Mouse (Mus musculus) kidney, adult 10 weeks (tissue): ENCODE results near the gene Gipc3. TPM values are rescaled to one million over a fixed set of nuclear protein-coding genes. Genes with fewer than 3 reads are reported as not detected.

Source experiments
- polyA plus RNA-seq: library from polyadenylated mRNA; stranded (reverse); fragments of 350-450 nt; fragmentation: Illumina TruSeq; extraction: RNeasy Lipid Tissue Mini Kit (QIAGEN cat#74804); gene quantifications from one replicate; pipeline ENCODE4 v1.2.3, GENCODE M21; 2014; ENCODE audit warnings: low read depth, low replicate concordance

Gene Gipc3
- polyA plus RNA-seq, 1 experiment from 2014 or later: not detected

Other genes starting within 250 kb of the Gipc3 start
- gene Creb3l3, start 244.4 kb downstream of the Gipc3 start, polyA plus RNA-seq: not detected
- 2.1 TPM for gene Map2k2, start 237.4 kb downstream of the Gipc3 start, polyA plus RNA-seq
- 8.1 TPM for gene Zbtb7a, start 208.0 kb downstream of the Gipc3 start, polyA plus RNA-seq
- gene Pias4, start 175.3 kb downstream of the Gipc3 start, polyA plus RNA-seq: not detected
- gene Eef2, start 166.6 kb downstream of the Gipc3 start, polyA plus RNA-seq: 6.2 TPM
- not detected for gene Dapk3, start 160.3 kb downstream of the Gipc3 start, polyA plus RNA-seq
- gene 4930442H23Rik, start 159.4 kb downstream of the Gipc3 start, polyA plus RNA-seq: not detected
- gene Nmrk2, start 141.2 kb downstream of the Gipc3 start, polyA plus RNA-seq: not detected
- not detected for gene Atcay, start 112.4 kb downstream of the Gipc3 start, polyA plus RNA-seq
- 0.20 TPM for gene Zfr2, start 110.1 kb downstream of the Gipc3 start, polyA plus RNA-seq
- gene Matk, start 90.3 kb downstream of the Gipc3 start, polyA plus RNA-seq: not detected
- gene Mrpl54, start 76.3 kb downstream of the Gipc3 start, polyA plus RNA-seq: 1.6 TPM
- gene Apba3, start 76.3 kb downstream of the Gipc3 start, polyA plus RNA-seq: not detected
- gene Tjp3, start 51.7 kb downstream of the Gipc3 start, polyA plus RNA-seq: 2.5 TPM
- 1.1 TPM for gene Pip5k1c, start 50.3 kb downstream of the Gipc3 start, polyA plus RNA-seq
- gene Cactin, start 22.2 kb downstream of the Gipc3 start, polyA plus RNA-seq: 0.16 TPM
- gene Tbxa2r, start 14.5 kb downstream of the Gipc3 start, polyA plus RNA-seq: not detected
- 5.1 TPM for gene Hmg20b, start 7.2 kb upstream of the Gipc3 start, polyA plus RNA-seq
- 0.24 TPM for gene Mfsd12, start 14.2 kb upstream of the Gipc3 start, polyA plus RNA-seq
- not detected for gene 4930404N11Rik, start 22.6 kb upstream of the Gipc3 start, polyA plus RNA-seq
- gene Fzr1, start 35.2 kb upstream of the Gipc3 start, polyA plus RNA-seq: not detected
- gene Dohh, start 41.2 kb upstream of the Gipc3 start, polyA plus RNA-seq: not detected
- not detected for gene Gm48551, start 41.2 kb upstream of the Gipc3 start, polyA plus RNA-seq
- not detected for gene Gm48552, start 45.7 kb upstream of the Gipc3 start, polyA plus RNA-seq
- 25.1 TPM for gene Smim24, start 49.8 kb upstream of the Gipc3 start, polyA plus RNA-seq
- gene Nfic, start 112.4 kb upstream of the Gipc3 start, polyA plus RNA-seq: 11.8 TPM
- not detected for gene Celf5, start 139.4 kb upstream of the Gipc3 start, polyA plus RNA-seq
- gene Ncln, start 153.1 kb upstream of the Gipc3 start, polyA plus RNA-seq: 0.53 TPM
- not detected for gene S1pr4, start 156.9 kb upstream of the Gipc3 start, polyA plus RNA-seq
- gene Gna15, start 181.0 kb upstream of the Gipc3 start, polyA plus RNA-seq: not detected
- 2.5 TPM for gene Gna11, start 201.9 kb upstream of the Gipc3 start, polyA plus RNA-seq
- gene Aes, start 216.2 kb upstream of the Gipc3 start, polyA plus RNA-seq: 18.4 TPM
- gene Tle2, start 231.3 kb upstream of the Gipc3 start, polyA plus RNA-seq: 6.3 TPM